Mouse (Mus musculus) kidney, adult 8-10 months (tissue): ENCODE data around the gene Slc25a39.
"Not testable (repeated sequence)": the region's sequence is repeated elsewhere in the genome, so short reads cannot be mapped to it uniquely, and the experiment has no call there.

Experiments
- DNase-seq, 2 experiments: peaks; one replicate each; pipeline ENCODE4 v3.0.0; 2022

The Slc25a39 gene

GRCm38 (mm10) chr11:102368347-102368746 lies 39.4 kb downstream of the Slc25a39 start:
- no peak for DNase-seq

GRCm38 (mm10) chr11:102367504-102368280 lies 40.1 kb downstream of the Slc25a39 start:
- DNase-seq = no peak

GRCm38 (mm10) chr11:102366103-102366502 lies 41.6 kb downstream of the Slc25a39 start, which contains the start of gene Slc4a1:
Gene Slc4a1 (minus strand): TSS chr11:102366203.
- DNase-seq = not testable (repeated sequence)

GRCm38 (mm10) chr11:102365699-102366098 lies 42.0 kb downstream of the Slc25a39 start:
- DNase-seq = no peak

- no peak for DNase-seq
These were observed 43.0 kb downstream of the Slc25a39 start for GRCm38 (mm10) chr11:102364570-102365371.

- DNase-seq = no peak
These were observed 44.1 kb downstream of the Slc25a39 start for GRCm38 (mm10) chr11:102363623-102364022.

GRCm38 (mm10) chr11:102361776-102362495 lies 45.8 kb downstream of the Slc25a39 start:
- no peak for DNase-seq

- no peak for DNase-seq
These were observed 49.4 kb downstream of the Slc25a39 start for GRCm38 (mm10) chr11:102358365-102358764.

GRCm38 (mm10) chr11:102356636-102357350 lies 51.0 kb downstream of the Slc25a39 start:
- no peak for DNase-seq

- DNase-seq = no peak
These were observed 51.6 kb downstream of the Slc25a39 start for GRCm38 (mm10) chr11:102356190-102356589.

- DNase-seq = no peak
These were observed 52.2 kb downstream of the Slc25a39 start for GRCm38 (mm10) chr11:102355501-102355900.

- DNase-seq = no peak
These were observed 54.7 kb downstream of the Slc25a39 start for GRCm38 (mm10) chr11:102353021-102353431.
